Mouse (Mus musculus) left cerebral cortex, postnatal 14 days (tissue): ENCODE data around the gene Foxn3. TPM values are rescaled to one million over a fixed set of nuclear protein-coding genes. Genes with fewer than 3 reads are reported as not detected.

Experiments
- DNase-seq, 2 experiments: peaks; one replicate each; pipeline ENCODE4 v3.0.0; 2021 to 2022; ENCODE audit warnings: low spot score in 2 of 2, mixed read lengths in 1 of 2
- intact Hi-C: fragments of 180-260 bp; cut with DNase I; formaldehyde crosslinking; loops from one replicate; pipeline ENCODE4 v1.15.1; 2025
- total RNA-seq, 2 experiments: library from RNA; stranded (reverse); gene quantifications; 2 replicates each; pipeline ENCODE4 v1.2.3; 2021

Foxn3 gene
- total RNA-seq, 2 experiments from 2014 or later, result 47.2 to 51.6 TPM

DNA sequence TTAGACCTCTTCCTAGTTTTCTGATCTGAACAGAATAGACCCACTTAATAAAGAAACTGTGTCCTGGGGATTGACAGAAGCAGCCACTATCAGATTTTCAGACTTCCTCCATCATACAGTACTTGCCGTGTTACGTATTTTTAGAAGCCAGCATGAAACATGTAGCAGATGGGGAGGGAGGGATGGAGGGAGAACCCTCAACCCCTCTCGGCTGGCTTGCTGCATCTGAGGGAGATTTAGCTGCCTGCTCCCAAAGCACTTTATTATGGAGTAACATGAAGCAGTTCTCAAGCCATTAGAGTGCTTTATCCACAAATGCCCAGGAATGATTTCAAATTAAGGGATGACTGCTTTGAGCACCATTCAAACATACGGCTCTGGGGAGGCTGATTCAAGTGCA is 377.1 kb downstream of the Foxn3 start:
- intact Hi-C loops, result no loop called here
- no peak for DNase-seq

DNA sequence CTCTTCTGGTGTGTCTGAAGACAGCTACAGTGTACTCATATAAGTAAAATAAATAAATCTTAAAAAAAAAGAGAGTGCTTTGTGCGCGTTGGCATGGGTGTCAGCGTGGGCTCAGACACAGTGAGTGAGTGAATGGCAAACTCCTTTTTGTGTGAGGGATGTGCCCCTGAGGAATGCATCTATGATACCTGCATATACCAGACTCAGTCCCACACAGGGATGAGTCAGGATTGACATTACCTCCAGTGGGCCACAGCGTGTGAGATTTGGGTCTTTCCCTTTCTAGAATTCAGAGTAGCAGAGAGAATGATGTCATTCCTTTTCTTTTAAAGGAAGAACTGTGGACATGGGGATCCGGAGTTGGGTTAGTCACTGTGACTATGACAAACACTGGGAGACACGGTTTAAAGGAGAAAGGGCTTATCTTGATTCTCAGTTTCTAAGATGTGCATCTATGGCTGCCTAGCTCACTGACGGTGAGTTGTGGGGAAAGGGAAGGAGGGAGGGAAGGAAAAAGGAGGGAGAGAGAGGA is 380.1 kb downstream of the Foxn3 start:
- intact Hi-C loops, result no loop called here
- no peak for DNase-seq

DNA sequence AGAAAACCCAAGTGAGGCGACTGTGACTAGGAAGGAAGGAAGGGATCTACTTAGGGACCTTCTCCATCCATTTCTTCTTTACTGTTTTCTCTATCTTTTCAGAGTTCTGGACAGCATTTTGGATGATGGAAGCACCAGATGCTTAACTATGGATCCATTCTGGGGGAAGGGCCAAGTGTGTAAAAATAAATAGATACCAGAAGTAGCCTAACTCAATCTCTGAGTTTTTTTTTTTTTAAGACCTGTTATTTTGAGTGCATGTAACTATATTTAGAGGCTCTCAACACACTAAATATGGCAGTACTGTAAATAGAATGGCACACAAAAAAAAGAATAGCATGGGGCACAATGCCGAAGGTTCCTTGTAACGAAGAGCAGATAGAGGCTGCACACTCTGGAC is 381.0 kb downstream of the Foxn3 start:
- intact Hi-C loops, result no loop called here
- peak in 1 of 2 experiments; percentile 38 for DNase-seq

DNA sequence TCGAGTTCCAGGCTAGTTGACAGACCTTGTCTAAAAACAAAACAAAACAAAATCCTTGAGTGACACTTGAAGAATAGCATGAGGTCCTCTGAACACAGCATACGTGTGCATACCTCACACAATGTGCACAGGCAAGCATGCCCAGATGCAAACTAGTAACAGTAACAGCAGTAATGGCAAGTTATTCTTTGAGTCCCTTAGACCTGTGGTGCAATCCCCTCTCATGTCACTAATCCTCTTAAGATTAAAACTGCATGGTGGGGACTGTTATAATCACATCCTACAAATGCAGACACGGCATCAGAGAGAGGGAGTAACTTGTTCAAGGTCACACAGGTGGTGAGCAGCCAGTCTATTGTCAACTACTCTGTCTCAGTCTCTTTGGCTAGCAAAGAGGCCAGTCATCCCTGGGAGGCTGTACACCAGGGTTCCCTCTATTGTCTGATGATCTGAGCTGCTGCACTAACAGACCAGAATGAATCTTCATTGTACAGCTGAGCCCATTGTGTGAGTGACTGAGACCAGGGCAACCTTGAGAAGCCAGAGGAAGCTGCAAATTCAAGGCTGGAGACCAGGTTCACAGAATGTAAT is 383.1 kb downstream of the Foxn3 start:
- intact Hi-C loops, result no loop called here

DNA sequence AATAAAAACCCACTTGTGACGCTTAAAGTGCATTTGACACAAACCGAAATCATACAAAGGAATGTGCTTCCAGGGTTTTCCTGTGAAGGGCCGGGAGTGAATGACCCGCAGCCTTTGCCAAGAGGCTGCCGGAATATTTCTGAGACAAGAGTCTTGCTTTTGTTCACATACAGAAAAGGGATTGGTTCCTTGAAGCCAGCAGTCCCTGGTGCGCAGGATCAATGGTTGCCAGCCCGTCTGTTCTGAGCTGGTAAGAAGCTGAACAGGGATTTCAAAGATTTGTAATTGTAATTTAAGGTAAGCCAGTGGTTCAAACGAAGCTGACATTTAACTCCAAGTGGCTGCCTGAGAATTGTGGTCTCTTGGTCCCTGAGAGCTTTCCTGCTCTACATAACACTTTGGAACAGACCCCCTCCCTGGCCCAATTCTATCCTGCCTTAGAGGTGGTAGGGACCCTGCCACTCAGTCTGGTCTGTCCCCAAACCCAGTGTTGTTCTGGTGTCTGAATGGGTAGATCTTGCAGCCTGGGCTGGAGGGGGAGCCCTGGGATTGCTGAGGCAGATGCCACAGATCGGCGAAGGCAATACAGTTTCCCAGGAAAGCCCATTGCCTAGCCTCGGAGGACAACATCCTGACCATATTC is 388.3 kb downstream of the Foxn3 start:
- intact Hi-C loops, result no loop called here
- DNase-seq, result no peak

More for the DNA sequence above, 383.1 kb downstream of the Foxn3 start:
- DNase-seq, result no peak

DNA sequence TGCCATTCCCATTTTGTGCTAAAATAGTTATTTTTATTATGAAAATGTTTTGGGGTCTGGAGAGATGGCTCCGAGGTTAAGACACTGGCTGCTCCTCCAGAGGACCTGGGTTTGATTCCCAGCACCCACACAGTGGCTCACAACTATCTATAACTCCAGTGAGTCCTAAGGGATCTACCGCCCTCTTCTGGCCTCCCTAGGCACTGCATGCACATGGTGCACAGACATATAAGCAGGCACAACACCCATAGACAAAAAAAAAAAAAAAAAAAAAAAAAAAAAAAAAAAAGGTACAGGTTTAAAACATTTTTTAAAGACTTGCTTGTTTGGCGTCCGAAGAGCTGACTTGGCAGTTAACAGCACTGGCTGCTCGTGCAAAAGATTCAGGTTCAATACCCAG is 391.2 kb downstream of the Foxn3 start:
- no peak for DNase-seq
- intact Hi-C loops, result no loop called here

DNA sequence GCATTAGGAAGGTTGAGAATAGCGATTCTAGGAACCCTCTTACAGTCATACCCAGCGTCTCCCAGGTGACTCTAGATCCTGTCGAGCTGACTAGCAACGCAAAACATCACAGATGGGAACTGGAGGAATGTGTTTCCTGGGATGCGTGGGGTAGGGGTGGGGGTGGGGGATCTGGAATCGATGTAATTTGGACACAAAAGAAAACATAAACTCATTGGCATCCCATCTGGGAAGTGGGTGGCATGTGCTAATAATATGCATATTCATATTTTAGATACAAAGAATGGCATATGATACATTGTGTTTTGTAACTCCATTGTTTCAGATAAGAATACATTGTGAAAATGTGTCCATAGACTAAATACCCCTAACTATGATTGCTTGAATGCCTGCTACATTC is 393.5 kb downstream of the Foxn3 start:
- intact Hi-C loops, result no loop called here
- DNase-seq, result no peak

DNA sequence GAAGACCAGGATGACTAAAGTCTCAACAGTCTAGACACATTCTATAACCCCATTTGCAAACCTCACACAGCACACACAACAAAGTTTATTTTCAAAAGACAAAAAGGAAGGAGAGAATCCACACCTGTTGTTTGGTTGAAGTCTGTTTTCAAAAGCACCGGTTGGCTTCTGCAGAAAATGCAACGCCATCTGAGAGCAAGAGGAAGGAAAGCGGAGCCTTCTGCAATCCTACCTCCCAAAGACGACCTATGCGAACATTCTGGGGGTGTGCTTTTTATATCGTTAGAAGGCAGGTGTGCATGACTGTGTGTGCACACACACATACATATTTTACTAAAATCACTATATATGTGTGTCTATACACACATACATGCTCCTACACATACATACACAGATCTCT is 397.3 kb downstream of the Foxn3 start:
- no peak for DNase-seq
- intact Hi-C loops, result no loop called here

DNA sequence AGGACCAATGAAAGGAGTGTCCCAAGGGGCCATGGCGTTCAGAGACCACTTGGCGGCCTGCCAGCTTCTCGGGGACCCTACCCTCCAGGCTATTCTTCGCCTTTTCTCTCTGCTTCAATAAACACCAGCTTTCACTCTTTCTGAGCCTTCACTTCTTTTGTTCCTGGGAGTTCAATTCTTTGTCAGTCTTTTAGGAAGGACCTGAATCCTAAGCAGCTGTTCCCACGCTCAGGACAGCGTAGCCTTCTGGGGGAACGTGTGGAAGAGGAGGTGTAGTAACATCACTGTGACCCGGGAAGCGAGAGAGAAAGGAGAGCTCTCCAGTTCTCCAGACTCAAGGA is 400.1 kb downstream of the Foxn3 start:
- intact Hi-C loops, result no loop called here
- DNase-seq, result no peak

DNA sequence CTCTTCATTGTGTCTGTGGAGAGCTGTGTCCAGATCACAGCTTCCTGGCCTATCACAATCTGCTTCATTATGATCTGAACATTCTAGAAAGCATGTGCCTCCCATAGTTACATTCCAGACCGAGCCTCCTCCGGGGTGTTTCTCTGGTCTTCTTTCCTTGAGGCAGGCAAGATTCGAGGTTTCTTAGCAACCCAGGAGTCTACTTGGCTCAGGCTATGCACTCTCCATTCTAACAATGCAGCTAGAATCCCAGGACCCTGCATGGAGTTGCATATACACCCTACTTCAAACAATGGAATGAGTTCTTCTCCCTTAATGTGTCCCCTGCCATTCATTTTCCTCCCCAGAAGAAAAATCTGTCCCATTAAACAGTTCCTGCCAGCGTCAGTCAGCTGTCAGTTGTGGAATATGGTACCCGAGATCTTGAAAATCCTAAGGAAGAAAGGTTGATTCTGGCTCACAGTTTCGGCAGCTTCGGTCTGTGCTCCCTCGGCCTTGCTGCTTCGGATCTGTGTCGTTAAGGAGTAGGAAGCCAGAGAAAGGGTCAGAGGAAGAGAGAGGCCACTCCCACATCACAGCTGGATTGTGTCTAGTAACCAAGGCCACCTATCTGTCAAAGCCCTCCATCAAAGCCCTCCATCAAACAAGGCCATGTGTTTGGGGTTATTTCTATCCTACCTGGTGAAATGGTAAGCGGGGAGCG is 400.6 kb downstream of the Foxn3 start:
- no peak for DNase-seq
- intact Hi-C loops, result no loop called here

DNA sequence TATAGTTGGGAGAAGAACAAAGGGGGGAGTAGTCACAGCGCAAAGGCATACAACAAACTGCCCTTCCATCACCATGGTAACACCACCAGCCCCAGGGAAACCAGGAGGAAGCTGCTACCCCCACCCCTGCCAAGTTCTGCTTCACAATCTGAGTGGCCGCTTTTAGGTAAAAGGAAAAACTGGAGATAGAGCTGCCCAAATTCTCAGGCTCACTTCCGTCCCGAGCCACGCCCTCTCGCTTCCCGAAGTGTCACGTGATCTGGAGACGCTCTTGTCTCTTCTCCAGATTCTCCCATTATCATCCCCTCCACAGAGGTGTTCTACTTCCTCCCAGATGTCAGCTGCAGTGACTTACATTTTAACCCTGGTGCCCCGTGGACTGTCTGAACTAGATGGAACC is 401.2 kb downstream of the Foxn3 start:
- intact Hi-C loops, result no loop called here
- DNase-seq, result peak; percentile 42 to 73

DNA sequence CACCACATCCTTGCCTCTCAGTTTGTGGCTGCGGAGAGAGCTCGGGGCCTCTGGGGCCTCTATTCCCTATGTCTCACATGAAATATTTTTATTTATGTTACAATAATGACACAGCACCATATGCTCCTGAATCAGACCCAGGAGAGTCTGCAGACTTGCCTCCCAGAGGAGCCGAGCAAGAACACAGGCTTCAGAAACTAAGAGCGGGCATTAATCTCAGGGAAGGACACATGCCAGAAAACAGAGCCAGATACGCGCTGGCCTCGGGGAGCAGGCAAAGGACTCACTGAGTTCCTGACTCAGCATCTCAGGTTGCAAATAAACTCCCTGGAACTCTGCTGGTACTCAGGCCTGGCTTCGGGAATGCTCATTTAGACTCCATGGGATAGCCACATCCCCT is 403.3 kb downstream of the Foxn3 start:
- no peak for DNase-seq
- intact Hi-C loops, result no loop called here

DNA sequence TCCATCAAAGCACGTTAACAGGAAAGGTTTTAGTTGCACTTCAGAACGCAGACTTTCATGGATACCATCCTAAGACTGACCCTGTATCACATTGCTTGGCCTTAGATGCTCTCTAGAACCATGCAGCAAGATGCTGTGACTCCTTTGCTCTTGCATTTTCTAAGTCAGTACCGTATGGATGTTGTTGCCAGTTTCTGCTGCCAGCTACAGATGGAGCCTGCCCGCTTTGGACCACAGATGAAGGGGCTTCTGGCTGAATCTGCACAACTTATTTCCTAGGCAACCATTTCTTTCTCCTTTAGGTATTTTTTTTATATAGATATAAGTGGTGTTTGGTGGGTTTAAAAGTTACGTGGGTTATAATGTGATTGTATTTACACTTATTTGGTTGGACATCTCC is 407.5 kb downstream of the Foxn3 start:
- no peak for DNase-seq
- intact Hi-C loops, result no loop called here

DNA sequence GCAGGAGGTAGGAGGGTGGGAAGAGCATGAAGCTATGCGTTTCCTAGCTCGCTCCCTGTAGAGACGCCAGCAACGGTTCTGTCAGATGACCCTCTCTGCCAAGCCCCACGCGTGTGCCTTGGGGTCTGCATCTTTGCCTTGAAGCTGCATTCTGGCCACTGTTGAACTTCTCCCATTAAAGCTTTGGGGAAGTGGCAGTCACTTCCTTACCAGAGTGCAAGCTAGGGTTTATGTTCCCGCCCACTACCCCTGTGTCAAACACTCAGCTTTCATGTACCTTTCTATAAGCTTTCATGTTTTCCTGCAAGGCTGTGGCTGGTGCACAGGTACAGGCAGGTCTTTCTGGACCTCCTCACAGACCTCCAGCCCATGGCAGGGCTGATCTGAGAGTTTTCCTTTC is 409.2 kb downstream of the Foxn3 start:
- intact Hi-C loops, result no loop called here
- no peak for DNase-seq

DNA sequence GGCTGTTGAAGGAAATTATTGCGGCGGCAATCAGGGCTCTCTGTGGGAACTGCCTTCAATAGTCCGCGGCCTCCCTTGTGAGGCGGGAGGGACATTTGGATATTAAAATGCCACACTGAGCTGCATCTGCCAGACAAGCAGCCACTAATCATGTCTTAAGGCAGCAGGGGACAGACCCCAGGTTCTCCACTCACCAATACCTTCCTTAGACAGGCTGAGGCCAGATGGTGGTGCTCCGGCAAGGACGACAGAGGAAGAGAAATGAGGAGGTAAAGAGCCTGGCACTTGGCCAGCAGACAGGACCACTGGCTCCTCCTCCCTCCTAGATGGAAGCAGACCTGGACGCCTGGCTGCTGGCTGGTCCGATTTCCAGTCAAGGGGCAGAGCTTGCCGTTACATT is 409.7 kb downstream of the Foxn3 start:
- intact Hi-C loops, result no loop called here
- DNase-seq, result no peak

DNA sequence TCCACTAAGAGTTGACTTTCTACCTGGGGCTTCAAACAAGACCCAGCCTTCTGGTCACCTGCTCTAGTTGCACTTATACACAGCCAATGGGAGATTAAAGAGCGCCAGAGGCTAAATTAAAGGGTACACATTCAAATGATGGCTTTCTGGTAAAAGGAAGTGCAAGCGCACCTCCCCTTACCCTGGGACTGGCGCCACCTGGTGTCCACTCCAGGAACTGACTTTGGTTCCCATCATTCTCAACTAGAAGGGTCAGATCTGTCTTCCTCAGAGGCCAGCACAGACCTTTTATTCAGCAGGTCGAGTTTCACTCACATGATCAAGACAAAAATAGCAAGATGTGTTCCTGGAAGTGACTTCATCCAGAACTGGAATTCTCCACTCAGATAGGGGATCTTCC is 413.3 kb downstream of the Foxn3 start:
- DNase-seq, result peak in 1 of 2 experiments; percentile 27
- intact Hi-C loops, result no loop called here

DNA sequence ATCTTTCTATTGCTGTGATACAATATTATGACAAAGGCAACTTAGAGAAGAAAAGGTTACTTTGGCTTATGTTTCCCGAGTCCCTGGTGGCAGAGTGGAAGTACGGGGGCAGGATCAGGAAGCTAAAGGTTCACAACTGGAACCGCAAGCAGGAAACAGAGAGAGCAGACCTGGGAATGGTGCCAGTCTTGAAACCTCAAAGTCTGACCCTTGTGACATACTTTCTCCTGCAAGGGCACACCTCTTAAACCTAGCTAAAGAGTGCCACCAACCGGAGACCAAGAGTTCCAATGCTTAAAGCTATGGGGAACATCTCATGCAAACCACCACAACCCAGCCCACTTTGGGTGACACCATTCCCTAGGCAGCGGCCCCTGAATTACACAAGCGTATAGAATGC is 414.2 kb downstream of the Foxn3 start:
- intact Hi-C loops, result no loop called here
- no peak for DNase-seq
